Mouse (Mus musculus): ENCODE results near the gene Nudt21. TPM values are rescaled to one million over a fixed set of nuclear protein-coding genes. Genes with fewer than 3 reads are reported as not detected.

The Nudt21 gene
- polyA plus RNA-seq (2014; fragmentation: Illumina TruSeq; extraction: RNeasy Lipid Tissue Mini Kit (QIAGEN cat#74804); ENCODE audit: low read depth, low replicate concordance) = 21.4 TPM

GRCm38 (mm10) chr8:94036944-94037524 is at the start of gene Nudt21, which contains the start of gene Ogfod1:
Gene Nudt21, minus strand, starts transcription at chr8:94037031.
Gene Ogfod1, plus strand, starts transcription at chr8:94037198.

DNA sequence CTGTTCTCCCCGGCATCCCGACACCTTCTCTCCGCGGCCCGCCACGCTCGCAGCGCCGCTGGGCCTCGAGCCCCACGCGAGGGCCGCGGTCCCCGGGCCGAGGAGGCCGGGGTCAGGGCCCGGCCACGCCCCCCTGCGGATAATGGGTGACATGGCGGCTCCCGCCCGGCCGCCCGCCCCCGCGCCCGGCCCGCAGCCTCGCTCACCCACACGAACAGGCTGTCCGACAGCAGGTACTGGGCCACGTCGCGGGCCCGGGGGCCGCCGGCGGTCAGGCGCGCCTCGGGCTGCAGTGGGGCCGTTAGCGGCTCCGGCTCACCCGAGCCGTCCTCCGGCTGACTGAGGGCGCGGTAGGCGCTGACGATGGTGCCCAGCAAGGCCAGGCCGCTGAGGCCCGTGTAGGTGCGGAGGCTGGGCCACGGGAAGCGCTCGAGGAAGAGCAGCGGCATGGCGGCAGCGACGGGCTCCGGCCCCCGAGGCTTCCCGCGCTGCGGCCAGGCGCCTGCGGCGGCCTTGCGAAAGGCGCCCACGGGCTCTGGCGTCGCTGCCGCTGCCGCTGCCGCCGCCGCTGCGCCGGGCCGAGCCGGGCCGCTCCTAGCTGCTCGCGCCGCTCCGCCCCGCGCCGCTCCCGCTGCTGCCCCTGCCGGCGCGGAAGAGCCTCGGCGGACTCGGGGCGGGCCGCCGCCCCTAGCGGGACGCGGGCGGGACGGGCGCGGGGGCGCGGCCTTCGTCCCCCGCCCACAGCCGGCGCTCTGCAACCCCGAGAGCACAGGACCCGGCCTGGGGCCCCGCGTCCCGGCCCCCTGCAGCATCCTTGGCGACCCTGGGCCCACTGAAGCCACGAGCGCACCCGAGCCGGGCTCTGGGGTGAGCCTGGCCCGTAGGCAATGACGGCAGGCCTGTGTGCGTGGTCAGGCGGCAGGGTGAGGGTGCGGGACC is 24.5 kb downstream of the Nudt21 start, which contains the start of gene Amfr:
Gene Amfr, minus strand, starts transcription at position 830 of the 939 bp plus-strand sequence.

Other genes with a start within 250 kb of the Nudt21 start
- 29.0 TPM for gene Gnao1, start 227.1 kb downstream of the Nudt21 start, polyA plus RNA-seq (2014; fragmentation: Illumina TruSeq; extraction: RNeasy Lipid Tissue Mini Kit (QIAGEN cat#74804); ENCODE audit: low read depth, low replicate concordance)
- gene Amfr, start 24.2 kb downstream of the Nudt21 start, polyA plus RNA-seq (2014; fragmentation: Illumina TruSeq; extraction: RNeasy Lipid Tissue Mini Kit (QIAGEN cat#74804); ENCODE audit: low read depth, low replicate concordance) = 89.5 TPM
- gene Ogfod1, start 167 bp upstream of the Nudt21 start, polyA plus RNA-seq (2014; fragmentation: Illumina TruSeq; extraction: RNeasy Lipid Tissue Mini Kit (QIAGEN cat#74804); ENCODE audit: low read depth, low replicate concordance) = 17.9 TPM
- gene Bbs2, start 61.9 kb upstream of the Nudt21 start, polyA plus RNA-seq (2014; fragmentation: Illumina TruSeq; extraction: RNeasy Lipid Tissue Mini Kit (QIAGEN cat#74804); ENCODE audit: low read depth, low replicate concordance) = 18.9 TPM
- gene Mt4, start 100.2 kb upstream of the Nudt21 start, polyA plus RNA-seq (2014; fragmentation: Illumina TruSeq; extraction: RNeasy Lipid Tissue Mini Kit (QIAGEN cat#74804); ENCODE audit: low read depth, low replicate concordance) = not detected
- 8.0 TPM for gene Mt3, start 115.6 kb upstream of the Nudt21 start, polyA plus RNA-seq (2014; fragmentation: Illumina TruSeq; extraction: RNeasy Lipid Tissue Mini Kit (QIAGEN cat#74804); ENCODE audit: low read depth, low replicate concordance)
- 100 TPM for gene Mt2, start 135.6 kb upstream of the Nudt21 start, polyA plus RNA-seq (2014; fragmentation: Illumina TruSeq; extraction: RNeasy Lipid Tissue Mini Kit (QIAGEN cat#74804); ENCODE audit: low read depth, low replicate concordance)
- gene Mt1, start 142.1 kb upstream of the Nudt21 start, polyA plus RNA-seq (2014; fragmentation: Illumina TruSeq; extraction: RNeasy Lipid Tissue Mini Kit (QIAGEN cat#74804); ENCODE audit: low read depth, low replicate concordance) = 405 TPM
- gene Nup93, start 177.5 kb upstream of the Nudt21 start, polyA plus RNA-seq (2014; fragmentation: Illumina TruSeq; extraction: RNeasy Lipid Tissue Mini Kit (QIAGEN cat#74804); ENCODE audit: low read depth, low replicate concordance) = 17.2 TPM

Measured in heart, adult 10 weeks (tissue).